Comparison of ENCODE assay signal across 16 mouse cellular contexts in the genomic region with DNA sequence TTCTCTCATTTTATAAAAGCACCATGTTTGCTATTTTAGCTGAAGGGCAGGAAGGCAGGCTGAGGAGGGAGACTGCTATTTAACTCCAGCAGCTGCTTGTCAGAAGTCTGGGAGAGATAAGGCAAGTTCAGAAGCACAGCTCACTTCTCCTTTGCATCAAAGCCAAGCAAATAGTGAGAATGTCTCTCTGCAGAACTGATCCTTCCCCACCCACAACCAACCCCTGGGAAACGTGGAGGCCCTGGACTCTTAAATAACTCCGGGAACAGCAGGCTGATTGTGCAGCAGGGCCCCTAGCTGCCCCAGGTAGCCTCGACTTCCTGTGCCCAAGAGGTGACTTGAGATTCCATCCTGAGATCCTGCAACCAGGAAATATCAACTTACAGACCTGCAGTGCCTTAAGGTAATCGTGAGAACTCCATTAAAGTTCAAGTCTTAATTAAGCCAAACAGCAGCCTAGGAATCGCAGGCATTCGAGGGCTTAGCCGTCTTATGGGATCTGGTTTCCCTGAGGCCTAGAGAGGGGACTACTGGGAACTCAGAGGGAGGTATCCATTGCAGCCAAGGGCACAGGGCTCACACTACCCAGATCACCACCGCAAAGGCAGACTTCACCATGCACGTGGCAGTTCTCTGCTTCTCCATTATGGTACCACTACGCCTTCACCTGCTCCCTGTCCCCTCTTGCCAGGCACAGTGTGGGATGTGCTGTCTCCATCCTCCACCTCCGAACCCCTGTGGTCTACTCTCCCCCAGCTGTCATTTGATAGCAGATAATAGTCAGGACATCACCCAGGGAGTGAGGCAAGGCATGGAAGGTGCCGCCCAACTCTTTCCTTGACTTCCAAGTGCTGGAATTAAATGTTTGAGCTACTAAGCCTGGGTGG. TPM values are rescaled to one million over a fixed set of nuclear protein-coding genes. Genes with fewer than 3 reads are reported as not detected.
DNase-seq lines count a peak whose midpoint lies in the region; ATAC-seq and TF ChIP-seq lines count a peak whose summit lies in the region.
"Had no signal": no experiment of that assay in that cellular context is flagged by ENCODE, and none has a peak within 500 bp of the region (broad histone marks: within the 10 kb centered on the region; RNA-seq: fewer than 3 reads in every experiment).

No protein-coding gene starts in this region.

- 0 out of 2 replicates have a peak overlapping the region, but pooled peaks have one; percentile 7 for H3K27ac ChIP-seq in heart, embryonic 11.5 days (ENCODE audit: low read depth, low read length)
- H3K27ac ChIP-seq in heart, adult 2 months = no peak overlapping the region
- H3K27ac ChIP-seq in lung, embryonic 14.5 days (ENCODE audit: low read depth) = peak overlapping the region; percentile 0; the same call in 1 of the 2 replicates
- peak overlapping the region; percentile 55 for H3K27ac ChIP-seq in embryonic facial prominence, embryonic 12.5 days
- H3K27ac ChIP-seq in limb, embryonic 13.5 days = peak overlapping the region; percentile 53; the same call in 1 of the 2 replicates
- H3K27ac ChIP-seq in midbrain, postnatal 0 days (ENCODE audit: low read depth, low read length) = no peak overlapping the region
- H3K27ac ChIP-seq: hindbrain, embryonic 15.5 days; midbrain, embryonic 10.5 days had no signal

- no peaks in the 10 kb centered on the region for H3K36me3 ChIP-seq in heart, embryonic 11.5 days (ENCODE audit: control insufficient read depth, insufficient read depth, low read length)
- H3K36me3 ChIP-seq in heart, adult 2 months (ENCODE audit: control insufficient read depth, insufficient read depth, low read length) = no peaks in the 10 kb centered on the region
- H3K36me3 ChIP-seq in lung, embryonic 14.5 days (ENCODE audit: insufficient read depth) = no peaks in the 10 kb centered on the region
- no peaks in the 10 kb centered on the region for H3K36me3 ChIP-seq in embryonic facial prominence, embryonic 12.5 days
- H3K36me3 ChIP-seq in limb, embryonic 13.5 days = no peaks in the 10 kb centered on the region
- H3K36me3 ChIP-seq in midbrain, postnatal 0 days (ENCODE audit: insufficient read depth, low read length) = no peaks in the 10 kb centered on the region
- H3K36me3 ChIP-seq: hindbrain, embryonic 15.5 days; midbrain, embryonic 10.5 days had no signal

- TF ChIP-seq EP300 in heart, adult 2 months (IDR thresholded peaks at IDR 0.05; ENCODE audit: insufficient read depth, low read depth, low read length) = no peak

- intact Hi-C loops in heart, adult 2 months (cut with DNase I) = no loop called here

- H3K9ac ChIP-seq in heart, embryonic 11.5 days (ENCODE audit: low read depth, low read length) = no peak overlapping the region
- no peak overlapping the region for H3K9ac ChIP-seq in heart, adult 2 months (ENCODE audit: low read depth, low read length)
- H3K9ac ChIP-seq in lung, embryonic 14.5 days = no peak overlapping the region
- no peak overlapping the region for H3K9ac ChIP-seq in embryonic facial prominence, embryonic 12.5 days
- H3K9ac ChIP-seq in limb, embryonic 13.5 days = no peak overlapping the region
- H3K9ac ChIP-seq in midbrain, postnatal 0 days (replicated peaks; ENCODE audit: low read length, poor library complexity, severe bottlenecking) = no peak overlapping the region
- H3K9ac ChIP-seq: hindbrain, embryonic 15.5 days had no signal

- H3K27me3 ChIP-seq in heart, embryonic 11.5 days (ENCODE audit: control insufficient read depth, insufficient read depth, low read length) = no peaks in the 10 kb centered on the region
- no peaks in the 10 kb centered on the region for H3K27me3 ChIP-seq in heart, adult 2 months (ENCODE audit: control insufficient read depth, insufficient read depth, low read length)
- H3K27me3 ChIP-seq in lung, embryonic 14.5 days (ENCODE audit: insufficient read depth, low read length) = no peaks in the 10 kb centered on the region
- no peaks in the 10 kb centered on the region for H3K27me3 ChIP-seq in embryonic facial prominence, embryonic 12.5 days
- H3K27me3 ChIP-seq in limb, embryonic 13.5 days = no peaks in the 10 kb centered on the region
- H3K27me3 ChIP-seq in midbrain, postnatal 0 days (ENCODE audit: insufficient read depth, low read length) = no peaks in the 10 kb centered on the region
- H3K27me3 ChIP-seq: hindbrain, embryonic 15.5 days had no signal

- no peak for TF ChIP-seq POLR2A in heart, adult 2 months (IDR thresholded peaks at IDR 0.05; ENCODE audit: insufficient read depth, low read depth, low read length)

- no peak overlapping the region for H3K4me2 ChIP-seq in heart, embryonic 11.5 days
- H3K4me2 ChIP-seq in lung, embryonic 14.5 days = no peak overlapping the region
- no peak overlapping the region for H3K4me2 ChIP-seq in embryonic facial prominence, embryonic 12.5 days (replicated peaks)
- no peak overlapping the region; the same call in 1 of the 2 replicates for H3K4me2 ChIP-seq in limb, embryonic 13.5 days (replicated peaks)
- H3K4me2 ChIP-seq in midbrain, postnatal 0 days (ENCODE audit: low read depth, low read length, poor library complexity, severe bottlenecking) = no peak overlapping the region
- H3K4me2 ChIP-seq: hindbrain, embryonic 15.5 days had no signal

- peaks cover 11% of the 10 kb centered on the region for H3K4me1 ChIP-seq in heart, embryonic 11.5 days (ENCODE audit: control insufficient read depth, insufficient read depth, low read length)
- no peaks in the 10 kb centered on the region for H3K4me1 ChIP-seq in heart, adult 2 months (ENCODE audit: control insufficient read depth, insufficient read depth, low read length)
- H3K4me1 ChIP-seq in lung, embryonic 14.5 days (ENCODE audit: insufficient read depth) = no peaks in the 10 kb centered on the region
- H3K4me1 ChIP-seq in embryonic facial prominence, embryonic 12.5 days = peaks cover 16% of the 10 kb centered on the region
- H3K4me1 ChIP-seq in limb, embryonic 13.5 days = peaks cover 17% of the 10 kb centered on the region
- H3K4me1 ChIP-seq in midbrain, postnatal 0 days (ENCODE audit: insufficient read depth, low read length) = no peaks in the 10 kb centered on the region
- H3K4me1 ChIP-seq: hindbrain, embryonic 15.5 days; midbrain, embryonic 10.5 days had no signal

- DNase-seq in heart, adult 2 months = no peak
- peak; percentile 53 for DNase-seq in lung, embryonic 14.5 days
- no peak for DNase-seq in lung, postnatal 10 days
- no peak for DNase-seq in midbrain, postnatal 0 days (ENCODE audit: low spot score)
- DNase-seq in left cerebral cortex, adult 9 months (ENCODE audit: low spot score in 2 of 2) = no peak
- DNase-seq: cerebellum, postnatal 36 days; gastrocnemius, postnatal 25 days; kidney, postnatal 25 days; lung, adult 18-20 months; thymus, adult 2 months had no signal

- no peaks in the 10 kb centered on the region for H3K79me2 ChIP-seq in heart, adult 2 months (replicated peaks; ENCODE audit: control insufficient read depth, insufficient read depth, low read length)

- no peak for TF ChIP-seq CTCF in heart, adult 2 months (IDR thresholded peaks at IDR 0.05)
- TF ChIP-seq CTCF in lung, embryonic 14.5 days (IDR thresholded peaks at IDR 0.05; ENCODE audit: low read depth) = no peak
- TF ChIP-seq CTCF in midbrain, postnatal 0 days (IDR thresholded peaks at IDR 0.05) = no peak

- H3K9me3 ChIP-seq in heart, embryonic 11.5 days (replicated peaks; ENCODE audit: control insufficient read depth, low read length) = no peaks in the 10 kb centered on the region
- H3K9me3 ChIP-seq in lung, embryonic 14.5 days (ENCODE audit: low read depth, low read length) = no peaks in the 10 kb centered on the region
- H3K9me3 ChIP-seq in embryonic facial prominence, embryonic 12.5 days = no peaks in the 10 kb centered on the region
- peaks cover 2% of the 10 kb centered on the region; the same call in 1 of the 2 replicates for H3K9me3 ChIP-seq in limb, embryonic 13.5 days
- no peaks in the 10 kb centered on the region for H3K9me3 ChIP-seq in midbrain, postnatal 0 days (ENCODE audit: low read length)
- H3K9me3 ChIP-seq: hindbrain, embryonic 15.5 days; midbrain, embryonic 10.5 days had no signal

- no peak overlapping the region for H3K4me3 ChIP-seq in heart, embryonic 11.5 days (ENCODE audit: low read depth, low read length)
- no peak overlapping the region for H3K4me3 ChIP-seq in heart, adult 2 months
- no peak overlapping the region for H3K4me3 ChIP-seq in lung, embryonic 14.5 days (ENCODE audit: low read depth, low read length)
- no peak overlapping the region for H3K4me3 ChIP-seq in embryonic facial prominence, embryonic 12.5 days
- no peak overlapping the region for H3K4me3 ChIP-seq in limb, embryonic 13.5 days
- H3K4me3 ChIP-seq in midbrain, postnatal 0 days (ENCODE audit: low read depth, low read length) = no peak overlapping the region
- H3K4me3 ChIP-seq: hindbrain, embryonic 15.5 days; midbrain, embryonic 10.5 days had no signal

- ATAC-seq in heart, embryonic 11.5 days (replicated peaks; ENCODE audit: insufficient number of reproducible peaks, low FRiP score, low TSS enrichment) = no peak
- no peak; the same call in 1 of the 2 replicates for ATAC-seq in lung, embryonic 14.5 days (ENCODE audit: insufficient read depth)
- ATAC-seq in embryonic facial prominence, embryonic 12.5 days (ENCODE audit: insufficient number of reproducible peaks, insufficient read depth, low FRiP score, low TSS enrichment) = no peak
- ATAC-seq in limb, embryonic 13.5 days (ENCODE audit: low FRiP score, low read depth) = no peak; the same call in 1 of the 2 replicates
- ATAC-seq in midbrain, postnatal 0 days (ENCODE audit: low FRiP score) = no peak
- ATAC-seq: activated CD4-positive, CD25-positive, alpha-beta regulatory T cell, adult 4 months had no signal

- 41% methylated on average over 12 of the region's 12 CpGs for WGBS in heart, embryonic 11.5 days (ENCODE audit: insufficient replicate concordance)
- 69% methylated on average over 12 of the region's 12 CpGs for WGBS in heart, adult 2 months
- WGBS in lung, embryonic 14.5 days = 49% methylated on average over 12 of the region's 12 CpGs
- WGBS in embryonic facial prominence, embryonic 12.5 days = 28% methylated on average over 12 of the region's 12 CpGs
- WGBS in limb, embryonic 13.5 days = 29% methylated on average over 12 of the region's 12 CpGs
- WGBS in midbrain, postnatal 0 days = 53% methylated on average over 12 of the region's 12 CpGs

RNA-seq across cellular contexts. Expression of a gene that starts 19.0 kb away (rescaled TPM):
- polyA plus RNA-seq in heart, embryonic 11.5 days (2014; fragmentation: Nextera tagmentation; extraction: Ambion mirVana) = 71.3 and 100 TPM in 2 replicates
- 10 to 100 TPM; 28.3 to 43.6 TPM for total RNA-seq in heart, adult 2 months (2021)
- 27.3 and 31.4 TPM in 2 replicates for polyA plus RNA-seq in heart, adult 2 months (2012; rRNA removed)
- 148 and 154 TPM in 2 replicates for polyA plus RNA-seq in lung, embryonic 14.5 days (2014; fragmentation: Nextera tagmentation; extraction: Ambion mirVana)
- polyA plus RNA-seq in embryonic facial prominence, embryonic 12.5 days (2016; fragmentation: Nextera tagmentation; extraction: Ambion mirVana) = 131 and 156 TPM in 2 replicates
- polyA plus RNA-seq in limb, embryonic 13.5 days (2015; fragmentation: Nextera tagmentation; extraction: Ambion mirVana) = 167 and 169 TPM in 2 replicates
- 26.3 and 32.8 TPM in 2 replicates for total RNA-seq in midbrain, postnatal 0 days (2014; rRNA removed)
- polyA plus RNA-seq in midbrain, postnatal 0 days (2015; fragmentation: Nextera tagmentation; extraction: Ambion mirVana) = 17.9 and 18.5 TPM in 2 replicates

RNA-seq across cellular contexts. Expression of a gene that starts 43.9 kb away (rescaled TPM):
- polyA plus RNA-seq in heart, embryonic 11.5 days (2014; fragmentation: Nextera tagmentation; extraction: Ambion mirVana) = 17.1 and 21.2 TPM in 2 replicates
- 10 to 100 TPM; 12.5 to 13.1 TPM for total RNA-seq in heart, adult 2 months (2021)
- polyA plus RNA-seq in heart, adult 2 months (2012; rRNA removed) = 12.1 and 15.7 TPM in 2 replicates
- polyA plus RNA-seq in lung, embryonic 14.5 days (2014; fragmentation: Nextera tagmentation; extraction: Ambion mirVana) = 22.1 and 22.3 TPM in 2 replicates
- 25.2 and 25.5 TPM in 2 replicates for polyA plus RNA-seq in embryonic facial prominence, embryonic 12.5 days (2016; fragmentation: Nextera tagmentation; extraction: Ambion mirVana)
- polyA plus RNA-seq in limb, embryonic 13.5 days (2015; fragmentation: Nextera tagmentation; extraction: Ambion mirVana) = 27.5 and 32.9 TPM in 2 replicates
- 19.2 and 19.8 TPM in 2 replicates for total RNA-seq in midbrain, postnatal 0 days (2014; rRNA removed)
- 17.9 and 18.9 TPM in 2 replicates for polyA plus RNA-seq in midbrain, postnatal 0 days (2015; fragmentation: Nextera tagmentation; extraction: Ambion mirVana)

Comparison
In these comparisons a context has a peak if more than half of its experiments do, and no peak if none do; other contexts are left out.
1. H3K27ac ChIP-seq: peak in heart, embryonic 11.5 days (single experiment), lung, embryonic 14.5 days (single experiment), embryonic facial prominence, embryonic 12.5 days (single experiment) and limb, embryonic 13.5 days (single experiment); none in heart, adult 2 months (single experiment) and midbrain, postnatal 0 days (single experiment).